Mouse (Mus musculus) testis, adult 2 months (tissue): ENCODE results near the gene Sash3.

Source experiments
- CTCF ChIP-seq: fragments of 200-500 bp; IDR thresholded peaks from 2 replicates; pipeline ENCODE4 v1.5.1; 2012; ENCODE audit warnings: low read depth, mild to moderate bottlenecking, inconsistent platforms, low read length, moderate library complexity; ENCODE audit not compliant: control insufficient read depth, insufficient read depth, insufficient replicate concordance
- POLR2A ChIP-seq: fragments of 200-500 bp; IDR thresholded peaks from 2 replicates; pipeline ENCODE4 v1.6.1; 2012; ENCODE audit warnings: low read depth, mild to moderate bottlenecking, inconsistent platforms, low read length, moderate library complexity; ENCODE audit not compliant: control insufficient read depth

DNA sequence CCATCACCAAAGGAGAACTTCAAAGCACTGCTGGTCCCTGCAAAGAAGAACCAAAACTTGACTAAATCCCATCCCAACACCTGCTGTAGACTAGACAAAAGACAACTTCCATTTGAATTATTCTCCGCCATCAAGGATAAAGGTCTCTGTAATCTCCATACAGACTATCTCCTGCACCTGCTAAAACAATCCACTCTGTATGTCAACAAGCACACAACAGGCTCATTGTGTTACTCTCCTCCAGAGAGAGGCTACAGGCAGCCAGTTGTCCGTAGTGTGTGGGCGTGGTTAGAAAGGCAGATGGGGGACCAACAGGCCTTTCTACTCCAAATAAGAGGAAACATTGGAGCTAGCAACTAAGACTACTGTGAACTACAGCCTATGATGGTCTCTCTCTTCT is 51.6 kb downstream of the Sash3 start:
- TF ChIP-seq CTCF (no peak), POLR2A (no peak)
